In genomic region chr4:142278197-142278575, GRCm38 (mm10) we compare ENCODE assay signal across 12 mouse cellular contexts. TPM values are rescaled to one million over a fixed set of nuclear protein-coding genes. Genes with fewer than 3 reads are reported as not detected.
A peak's percentile ranks its signal among the peaks of the same experiment; 100 is the strongest.
DNase-seq lines count a peak whose midpoint lies in the region; ATAC-seq and TF ChIP-seq lines count a peak whose summit lies in the region.
"Had no signal": no experiment of that assay in that cellular context is flagged by ENCODE, and none has a peak within 500 bp of the region (broad histone marks: within the 10 kb centered on the region; RNA-seq: fewer than 3 reads in every experiment).

No protein-coding gene starts in this region.

- H3K4me2 ChIP-seq in kidney, postnatal 0 days (ENCODE audit: low read length), result 0 out of 2 replicates have a peak overlapping the region, but pooled peaks have one; percentile 28
- H3K4me2 ChIP-seq in embryonic facial prominence, embryonic 12.5 days (replicated peaks), result peak overlapping the region; percentile 22; the same call in 1 of the 2 replicates
- no peak overlapping the region for H3K4me2 ChIP-seq in intestine, postnatal 0 days (replicated peaks; ENCODE audit: low read depth)
- H3K4me2 ChIP-seq: liver, embryonic 11.5 days had no signal

- H3K4me1 ChIP-seq in heart, embryonic 10.5 days, result peaks cover 8% of the 10 kb centered on the region
- 0 out of 2 replicates have a peak, but pooled peaks cover 7% of the 10 kb centered on the region for H3K4me1 ChIP-seq in kidney, postnatal 0 days (replicated peaks; ENCODE audit: insufficient read depth, low read length)
- H3K4me1 ChIP-seq in embryonic facial prominence, embryonic 12.5 days, result peaks cover 12% of the 10 kb centered on the region
- no peaks in the 10 kb centered on the region for H3K4me1 ChIP-seq in intestine, postnatal 0 days (replicated peaks; ENCODE audit: control insufficient read depth, insufficient read depth, low read length)

- no peak for TF ChIP-seq CTCF in kidney, postnatal 0 days (IDR thresholded peaks at IDR 0.05; ENCODE audit: low read depth)
- TF ChIP-seq CTCF in intestine, postnatal 0 days (IDR thresholded peaks at IDR 0.05; ENCODE audit: low read depth), result no peak

- H3K9me3 ChIP-seq in heart, embryonic 10.5 days, result no peaks in the 10 kb centered on the region
- no peaks in the 10 kb centered on the region for H3K9me3 ChIP-seq in kidney, postnatal 0 days (replicated peaks; ENCODE audit: low read length)
- no peaks in the 10 kb centered on the region for H3K9me3 ChIP-seq in embryonic facial prominence, embryonic 12.5 days
- H3K9me3 ChIP-seq in intestine, postnatal 0 days (ENCODE audit: control insufficient read depth), result no peaks in the 10 kb centered on the region
- H3K9me3 ChIP-seq: forebrain, embryonic 15.5 days had no signal

- 77% methylated on average over 6 of the region's 6 CpGs for WGBS in heart, embryonic 10.5 days
- 81% methylated on average over 6 of the region's 6 CpGs for WGBS in kidney, postnatal 0 days
- WGBS in embryonic facial prominence, embryonic 12.5 days, result 85% methylated on average over 6 of the region's 6 CpGs
- 80% methylated on average over 6 of the region's 6 CpGs for WGBS in intestine, postnatal 0 days

- H3K4me3 ChIP-seq in heart, embryonic 10.5 days, result 0 out of 2 replicates have a peak overlapping the region, but pooled peaks have one; percentile 22
- no peak overlapping the region for H3K4me3 ChIP-seq in kidney, postnatal 0 days (replicated peaks; ENCODE audit: low read depth, low read length)
- H3K4me3 ChIP-seq in embryonic facial prominence, embryonic 12.5 days, result no peak overlapping the region
- H3K4me3 ChIP-seq in intestine, postnatal 0 days (ENCODE audit: low read depth, low read length), result no peak overlapping the region
- H3K4me3 ChIP-seq: forebrain, embryonic 15.5 days had no signal

- H3K9ac ChIP-seq in kidney, postnatal 0 days (ENCODE audit: low read depth, low read length), result no peak overlapping the region
- no peak overlapping the region for H3K9ac ChIP-seq in embryonic facial prominence, embryonic 12.5 days
- no peak overlapping the region for H3K9ac ChIP-seq in intestine, postnatal 0 days (ENCODE audit: low read depth, low read length)
- H3K9ac ChIP-seq: forebrain, embryonic 15.5 days had no signal

- DNase-seq in heart, embryonic 10.5 days (ENCODE audit: low spot score), result no peak
- DNase-seq in heart, adult 9 months (ENCODE audit: low spot score in 2 of 2), result no peak
- no peak for DNase-seq in kidney, postnatal 0 days (ENCODE audit: low spot score)
- DNase-seq in kidney, postnatal 25 days, result no peak
- peak; percentile 39 to 52 for DNase-seq in cerebellum, adult 18-20 months
- no peak for DNase-seq in gastrocnemius, postnatal 14 days
- DNase-seq: B cell, adult 2 months; right cerebral cortex, postnatal 14 days had no signal

- 0 out of 2 replicates have a peak, but pooled peaks cover 6% of the 10 kb centered on the region for H3K27me3 ChIP-seq in heart, embryonic 10.5 days (ENCODE audit: insufficient read depth, poor library complexity, severe bottlenecking)
- no peaks in the 10 kb centered on the region for H3K27me3 ChIP-seq in kidney, postnatal 0 days (ENCODE audit: insufficient read depth, low read length)
- no peaks in the 10 kb centered on the region for H3K27me3 ChIP-seq in embryonic facial prominence, embryonic 12.5 days
- H3K27me3 ChIP-seq in intestine, postnatal 0 days (replicated peaks; ENCODE audit: control insufficient read depth, insufficient read depth, low read length), result no peaks in the 10 kb centered on the region
- H3K27me3 ChIP-seq: forebrain, embryonic 15.5 days had no signal

- intact Hi-C loops in gastrocnemius, postnatal 14 days (cut with DNase I; ENCODE audit: low total_unique reads), result no loop called here

- H3K36me3 ChIP-seq in heart, embryonic 10.5 days, result no peaks in the 10 kb centered on the region
- H3K36me3 ChIP-seq in kidney, postnatal 0 days (ENCODE audit: insufficient read depth, low read length), result no peaks in the 10 kb centered on the region
- H3K36me3 ChIP-seq in embryonic facial prominence, embryonic 12.5 days, result no peaks in the 10 kb centered on the region
- H3K36me3 ChIP-seq in intestine, postnatal 0 days (ENCODE audit: control insufficient read depth, insufficient read depth), result no peaks in the 10 kb centered on the region
- H3K36me3 ChIP-seq: forebrain, embryonic 15.5 days had no signal

- ATAC-seq in kidney, postnatal 0 days (replicated peaks; ENCODE audit: low FRiP score, low read depth), result no peak
- no peak for ATAC-seq in embryonic facial prominence, embryonic 12.5 days (ENCODE audit: insufficient number of reproducible peaks, insufficient read depth, low FRiP score, low TSS enrichment)
- ATAC-seq in intestine, postnatal 0 days, result no peak

- H3K27ac ChIP-seq in heart, embryonic 10.5 days, result no peak overlapping the region
- no peak overlapping the region for H3K27ac ChIP-seq in kidney, postnatal 0 days
- H3K27ac ChIP-seq in embryonic facial prominence, embryonic 12.5 days, result peak overlapping the region; percentile 36; the same call in 1 of the 2 replicates
- H3K27ac ChIP-seq in intestine, postnatal 0 days (ENCODE audit: low read depth, low read length), result no peak overlapping the region

RNA-seq across cellular contexts. Expression of gene Kazn, which starts 39.0 kb away (rescaled TPM):
- 11.2 and 12.2 TPM in 2 replicates for polyA plus RNA-seq in heart, embryonic 10.5 days (2016; fragmentation: Nextera tagmentation; extraction: Ambion mirVana)
- 16.2 and 16.4 TPM in 2 replicates for polyA plus RNA-seq in kidney, postnatal 0 days (2015; fragmentation: Nextera tagmentation; extraction: Ambion mirVana)
- polyA plus RNA-seq in embryonic facial prominence, embryonic 12.5 days (2016; fragmentation: Nextera tagmentation; extraction: Ambion mirVana), result 23.1 and 24.2 TPM in 2 replicates
- 17.5 and 20.2 TPM in 2 replicates for polyA plus RNA-seq in intestine, postnatal 0 days (2015; fragmentation: Nextera tagmentation; extraction: Ambion mirVana)
- total RNA-seq in gastrocnemius, postnatal 14 days (2021), result 1 to 10 TPM; 3.3 to 6.7 TPM

Comparison
In these comparisons a context has a peak if more than half of its experiments do, and no peak if none do; other contexts are left out.
1. DNase-seq: peak in cerebellum, adult 18-20 months (2 of 2); none in heart, embryonic 10.5 days (single experiment), heart, adult 9 months (0 of 2), kidney, postnatal 0 days (single experiment), kidney, postnatal 25 days (0 of 2) and gastrocnemius, postnatal 14 days (single experiment).